Mouse (Mus musculus): ENCODE data around the gene Gm11238. TPM values are rescaled to one million over a fixed set of nuclear protein-coding genes. Genes with fewer than 3 reads are reported as not detected.
"Not testable (repeated sequence)": the region's sequence is repeated elsewhere in the genome, so short reads cannot be mapped to it uniquely, and the experiment has no call there.

The Gm11238 gene
- not detected in 2 replicates for polyA plus RNA-seq (2016; fragmentation: Nextera tagmentation; extraction: Ambion mirVana)

- H3K4me3 ChIP-seq; H3K9me3 ChIP-seq (replicated peaks); H3K4me1 ChIP-seq; H3K27me3 ChIP-seq (ENCODE audit: low read depth, poor library complexity, severe bottlenecking); H3K27ac ChIP-seq (replicated peaks); DNase-seq (ENCODE audit: low spot score); H3K36me3 ChIP-seq: not testable (repeated sequence)
- WGBS = no CpG with 5 or more reads among the region's 3 CpGs
Observed at GRCm38 (mm10) chr4:73607581-73607980, at the start of gene Gm11238. TSS of gene Gm11238 (plus strand) at chr4:73607881.

GRCm38 (mm10) chr4:73599248-73599647 lies 8.4 kb upstream of the Gm11238 start:
- Histone ChIP-seq H3K9me3 (replicated peaks) (no peaks in the 10 kb centered on the region), H3K4me1 (no peaks in the 10 kb centered on the region), H3K27me3 (ENCODE audit: low read depth, poor library complexity, severe bottlenecking) (no peaks in the 10 kb centered on the region), H3K4me3 (no peak overlapping the region), H3K27ac (replicated peaks) (no peak overlapping the region), H3K36me3 (no peaks in the 10 kb centered on the region)
- WGBS = 12% methylated on average over 3 of the region's 3 CpGs
- DNase-seq (ENCODE audit: low spot score) = no peak

DNA sequence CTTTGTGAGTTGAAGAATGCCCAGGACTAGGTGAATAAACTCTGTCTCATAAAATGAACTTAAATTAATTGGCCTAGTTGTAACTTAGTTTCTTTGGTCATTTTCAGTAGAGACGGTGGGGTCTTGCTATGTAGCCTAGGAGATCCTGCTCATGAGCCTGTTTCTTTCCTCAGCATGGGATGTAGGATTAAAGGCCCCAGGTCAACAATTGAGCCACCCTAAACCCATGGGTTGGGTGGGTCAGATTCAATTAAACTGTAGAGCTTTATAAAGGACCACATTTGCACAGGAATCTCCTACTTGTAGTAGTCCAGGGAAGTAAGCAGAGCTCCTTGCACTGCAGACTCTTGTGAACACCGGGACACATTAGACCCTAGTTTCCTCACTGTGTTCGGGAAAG lies 15.0 kb downstream of the Gm11238 start, which contains the start of gene Gm11237:
Gene Gm11237, plus strand, starts transcription at position 301 of the 400 bp plus-strand sequence.
- not testable (repeated sequence) for H3K27ac ChIP-seq (replicated peaks); H3K9me3 ChIP-seq (replicated peaks); H3K27me3 ChIP-seq (ENCODE audit: low read depth, poor library complexity, severe bottlenecking); H3K4me1 ChIP-seq; H3K4me3 ChIP-seq; H3K36me3 ChIP-seq; DNase-seq (ENCODE audit: low spot score)
- WGBS = no CpG with 5 or more reads among the region's 3 CpGs

DNA sequence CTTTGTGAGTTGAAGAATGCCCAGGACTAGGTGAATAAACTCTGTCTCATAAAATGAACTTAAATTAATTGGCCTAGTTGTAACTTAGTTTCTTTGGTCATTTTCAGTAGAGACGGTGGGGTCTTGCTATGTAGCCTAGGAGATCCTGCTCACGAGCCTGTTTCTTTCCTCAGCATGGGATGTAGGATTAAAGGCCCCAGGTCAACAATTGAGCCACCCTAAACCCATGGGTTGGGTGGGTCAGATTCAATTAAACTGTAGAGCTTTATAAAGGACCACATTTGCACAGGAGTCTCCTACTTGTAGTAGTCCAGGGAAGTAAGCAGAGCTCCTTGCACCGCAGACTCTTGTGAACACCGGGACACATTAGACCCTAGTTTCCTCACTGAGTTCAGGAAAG lies 30.1 kb downstream of the Gm11238 start, which contains the start of gene Gm11236:
Gene Gm11236, plus strand, starts transcription at position 301 of the 400 bp plus-strand sequence.
- no CpG with 5 or more reads among the region's 4 CpGs for WGBS
- H3K36me3 ChIP-seq; H3K27me3 ChIP-seq (ENCODE audit: low read depth, poor library complexity, severe bottlenecking); H3K27ac ChIP-seq (replicated peaks); H3K4me3 ChIP-seq; DNase-seq (ENCODE audit: low spot score); H3K4me1 ChIP-seq; H3K9me3 ChIP-seq (replicated peaks): not testable (repeated sequence)

- not testable (repeated sequence) for DNase-seq (ENCODE audit: low spot score); H3K36me3 ChIP-seq; H3K4me1 ChIP-seq; H3K4me3 ChIP-seq; H3K27me3 ChIP-seq (ENCODE audit: low read depth, poor library complexity, severe bottlenecking); H3K9me3 ChIP-seq (replicated peaks); H3K27ac ChIP-seq (replicated peaks)
- WGBS = 83% methylated on average over 4 of the region's 4 CpGs
Observed at GRCm38 (mm10) chr4:73661864-73662263, 54.2 kb downstream of the Gm11238 start.

DNA sequence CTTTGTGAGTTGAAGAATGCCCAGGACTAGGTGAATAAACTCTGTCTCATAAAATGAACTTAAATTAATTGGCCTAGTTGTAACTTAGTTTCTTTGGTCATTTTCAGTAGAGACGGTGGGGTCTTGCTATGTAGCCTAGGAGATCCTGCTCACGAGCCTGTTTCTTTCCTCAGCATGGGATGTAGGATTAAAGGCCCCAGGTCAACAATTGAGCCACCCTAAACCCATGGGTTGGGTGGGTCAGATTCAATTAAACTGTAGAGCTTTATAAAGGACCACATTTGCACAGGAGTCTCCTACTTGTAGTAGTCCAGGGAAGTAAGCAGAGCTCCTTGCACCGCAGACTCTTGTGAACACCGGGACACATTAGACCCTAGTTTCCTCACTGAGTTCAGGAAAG lies 60.4 kb downstream of the Gm11238 start, which contains the start of gene Gm11239:
Gene Gm11239, plus strand, starts transcription at position 301 of the 400 bp plus-strand sequence.
- H3K4me3 ChIP-seq; H3K9me3 ChIP-seq (replicated peaks); H3K4me1 ChIP-seq; H3K27ac ChIP-seq (replicated peaks); H3K36me3 ChIP-seq; H3K27me3 ChIP-seq (ENCODE audit: low read depth, poor library complexity, severe bottlenecking); DNase-seq (ENCODE audit: low spot score): not testable (repeated sequence)
- no CpG with 5 or more reads among the region's 4 CpGs for WGBS

GRCm38 (mm10) chr4:73683216-73683615 lies 75.5 kb downstream of the Gm11238 start, which contains the start of gene Gm428:
TSS of gene Gm428 (plus strand) at chr4:73683516.
- H3K27ac ChIP-seq (replicated peaks); H3K4me3 ChIP-seq; H3K27me3 ChIP-seq (ENCODE audit: low read depth, poor library complexity, severe bottlenecking); H3K9me3 ChIP-seq (replicated peaks); H3K36me3 ChIP-seq; DNase-seq (ENCODE audit: low spot score); H3K4me1 ChIP-seq: not testable (repeated sequence)
- 92% methylated on average over 2 of the region's 4 CpGs for whole genome bisulfite sequencing

Other genes with a start within 250 kb of the Gm11238 start
- gene Gm11487, start 202.8 kb upstream of the Gm11238 start, polyA plus RNA-seq (2016; fragmentation: Nextera tagmentation; extraction: Ambion mirVana) = not detected in 2 replicates
- gene Gm11237, start 15.1 kb downstream of the Gm11238 start, polyA plus RNA-seq (2016; fragmentation: Nextera tagmentation; extraction: Ambion mirVana) = not detected in 2 replicates
- not detected in 2 replicates for gene Gm11236, start 30.2 kb downstream of the Gm11238 start, polyA plus RNA-seq (2016; fragmentation: Nextera tagmentation; extraction: Ambion mirVana)
- gene Gm11239, start 60.5 kb downstream of the Gm11238 start, polyA plus RNA-seq (2016; fragmentation: Nextera tagmentation; extraction: Ambion mirVana) = not detected in 2 replicates
- gene Gm428, start 75.6 kb downstream of the Gm11238 start, polyA plus RNA-seq (2016; fragmentation: Nextera tagmentation; extraction: Ambion mirVana) = not detected in 2 replicates
- gene Rasef, start 183.1 kb downstream of the Gm11238 start, polyA plus RNA-seq (2016; fragmentation: Nextera tagmentation; extraction: Ambion mirVana) = 0.30 and 0.35 TPM in 2 replicates

All from midbrain, embryonic 10.5 days (tissue).